Mouse (Mus musculus) neutrophil, adult 65 days (primary cell): ENCODE data around the gene Vmn2r16. TPM values are rescaled to one million over a fixed set of nuclear protein-coding genes. Genes with fewer than 3 reads are reported as not detected.

Source experiments
- total RNA-seq: library from RNA; stranded (reverse); gene quantifications from 2 replicates; pipeline ENCODE4 v1.2.4, GENCODE M21; 2023

Vmn2r16 gene
- not detected in 2 replicates for total RNA-seq

DNA sequence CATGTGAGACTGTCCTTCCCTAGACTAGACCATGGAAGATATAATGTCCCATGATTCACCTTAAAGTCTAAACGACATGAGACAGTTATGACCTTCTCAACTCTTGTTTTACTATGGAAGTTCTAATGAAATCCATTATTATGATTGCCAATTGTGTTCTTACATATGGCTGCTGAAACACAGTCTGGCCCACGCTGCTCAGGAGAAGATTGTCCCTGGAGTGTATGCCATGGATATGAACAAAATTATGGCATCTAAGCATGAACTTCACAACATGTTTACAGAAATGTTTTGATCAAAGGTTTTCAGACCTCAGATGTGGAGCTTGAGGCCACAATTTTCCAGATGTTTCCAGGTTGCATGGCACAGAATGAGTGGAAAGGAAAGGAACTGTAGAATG lies at the start of gene Vmn2r16:
TSS of gene Vmn2r16 (plus strand) at position 301 of the 400 bp plus-strand sequence.

DNA sequence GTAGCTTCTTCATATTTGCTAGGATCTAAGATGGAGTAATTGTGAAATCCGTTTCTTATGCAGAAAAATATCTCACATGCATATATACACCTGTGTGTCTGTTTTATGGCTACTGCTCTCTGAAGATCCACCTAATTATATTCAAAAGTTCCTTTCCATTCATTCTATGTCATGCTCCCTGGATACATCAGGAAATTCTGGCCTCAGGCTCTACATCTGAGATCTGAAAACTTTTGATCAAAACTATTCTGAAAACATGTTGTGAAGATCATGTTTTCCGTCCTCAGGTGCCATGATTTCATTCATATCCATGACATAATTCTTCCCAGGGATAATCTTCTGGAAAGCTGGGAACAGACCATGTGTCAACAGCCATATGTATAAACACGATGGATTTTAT lies 32.4 kb upstream of the Vmn2r16 start, which contains the start of gene Vmn2r15:
TSS of gene Vmn2r15 (minus strand) at position 101 of the 400 bp plus-strand sequence.

DNA sequence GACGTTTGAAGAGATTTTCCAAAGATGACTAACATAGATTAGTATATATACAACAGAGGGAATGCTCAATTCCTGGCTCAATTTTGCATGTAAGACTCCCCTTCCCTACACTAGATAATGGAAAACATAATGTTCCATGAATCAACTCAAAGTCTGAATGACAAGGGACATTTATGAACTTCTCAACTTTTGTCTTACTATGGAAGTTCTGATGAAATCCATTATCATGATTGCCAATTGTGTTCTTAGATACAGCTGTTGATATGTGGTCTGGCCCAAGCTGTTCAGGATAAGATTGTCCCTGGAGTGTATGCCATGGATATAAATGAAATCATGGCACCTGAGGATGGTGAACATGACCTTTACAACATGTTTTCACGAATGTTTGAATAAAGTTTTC lies 89.4 kb downstream of the Vmn2r16 start, which contains the start of gene Vmn2r17:
TSS of gene Vmn2r17 (plus strand) at position 301 of the 400 bp plus-strand sequence.

Other genes starting within 250 kb of the Vmn2r16 start
- gene Vmn2r12, start 232.2 kb upstream of the Vmn2r16 start, total RNA-seq: not detected in 2 replicates
- gene Vmn2r13, start 138.0 kb upstream of the Vmn2r16 start, total RNA-seq: not detected in 2 replicates
- gene Vmn2r14, start 105.5 kb upstream of the Vmn2r16 start, total RNA-seq: not detected in 2 replicates
- gene Vmn2r15, start 32.5 kb upstream of the Vmn2r16 start, total RNA-seq: not detected in 2 replicates
- gene Vmn2r17, start 89.5 kb downstream of the Vmn2r16 start, total RNA-seq: not detected in 2 replicates
- 136 and 156 TPM in 2 replicates for gene Crlf2, start 228.8 kb downstream of the Vmn2r16 start, total RNA-seq